Mouse (Mus musculus): Measurements from ENCODE around the gene Arhgef11.

Gene Arhgef11

DNA sequence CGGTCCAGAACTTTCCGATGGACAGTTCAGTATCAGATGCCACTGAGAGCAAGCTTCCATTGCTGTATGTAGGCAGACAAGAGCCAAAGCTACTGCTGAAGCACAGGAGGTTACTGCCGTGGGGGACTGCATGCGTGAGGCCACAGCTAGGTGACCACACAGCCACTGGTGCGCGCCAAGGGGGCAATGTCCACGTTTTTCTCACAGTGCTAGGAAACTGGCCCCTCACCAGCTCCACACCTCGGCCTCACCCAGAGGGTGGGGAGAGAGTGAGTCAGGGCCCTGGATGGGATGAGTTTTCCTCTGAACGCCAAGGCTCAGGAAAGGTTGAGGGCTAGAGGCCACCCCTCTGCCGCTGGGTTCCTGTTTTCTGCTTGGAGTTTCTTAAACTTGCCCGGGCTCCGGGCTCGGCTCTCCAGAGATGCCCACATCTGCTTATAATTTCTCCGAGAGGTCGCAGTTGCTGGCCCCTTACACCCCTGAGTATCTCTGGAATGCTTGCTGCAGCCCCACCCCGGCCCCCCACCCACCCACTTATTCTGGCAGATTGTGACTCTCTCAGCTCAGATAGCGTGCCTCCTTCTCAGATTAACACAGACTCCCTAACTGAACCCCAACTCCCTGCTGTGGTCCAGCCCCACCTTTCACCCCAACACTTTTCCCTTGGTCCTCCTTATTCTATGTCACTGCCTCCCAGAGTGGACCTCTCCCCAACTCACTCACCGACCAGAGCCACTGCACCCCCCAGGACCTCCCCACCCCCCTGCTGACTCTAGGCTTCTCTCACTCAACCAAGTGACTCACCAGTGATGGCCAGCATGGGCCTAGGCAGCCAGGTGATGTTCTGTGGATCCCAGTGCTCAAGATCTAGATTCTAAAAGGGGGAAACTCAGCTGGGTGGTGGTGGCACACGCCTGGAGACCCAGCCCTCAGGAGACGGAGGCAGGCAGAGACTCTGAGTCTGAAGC is 144.3 kb downstream of the Arhgef11 start:
- no peak for DNase-seq (ENCODE audit: low read depth, low spot score)

GRCm38 (mm10) chr3:87763202-87763601 is 145.8 kb downstream of the Arhgef11 start:
- DNase-seq (ENCODE audit: low read depth, low spot score): no peak

GRCm38 (mm10) chr3:87763683-87764289 is 146.4 kb downstream of the Arhgef11 start:
- DNase-seq (ENCODE audit: low read depth, low spot score): no peak

GRCm38 (mm10) chr3:87764506-87764905 is 147.1 kb downstream of the Arhgef11 start:
- DNase-seq (ENCODE audit: low read depth, low spot score): no peak

DNA sequence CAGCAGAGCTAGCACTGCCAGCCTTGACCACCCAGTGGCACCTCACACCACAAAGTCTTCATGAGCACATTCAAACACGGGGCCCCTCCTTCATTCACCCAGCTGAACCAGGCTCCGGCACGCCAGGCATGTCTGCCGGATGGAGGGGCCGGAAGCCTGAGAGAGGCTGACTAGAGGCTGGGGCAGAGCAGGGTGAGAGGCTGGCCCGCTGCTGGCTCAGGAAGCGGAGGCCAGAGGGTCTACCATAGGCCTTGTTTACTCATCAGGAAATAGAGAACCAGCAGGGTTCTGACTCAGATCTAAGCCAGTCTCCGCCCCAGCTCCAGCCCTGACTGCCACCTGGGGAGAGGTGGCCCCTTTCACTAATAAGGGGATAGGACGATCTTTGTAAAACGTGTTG is 147.7 kb downstream of the Arhgef11 start:
- DNase-seq (ENCODE audit: low read depth, low spot score): no peak

DNA sequence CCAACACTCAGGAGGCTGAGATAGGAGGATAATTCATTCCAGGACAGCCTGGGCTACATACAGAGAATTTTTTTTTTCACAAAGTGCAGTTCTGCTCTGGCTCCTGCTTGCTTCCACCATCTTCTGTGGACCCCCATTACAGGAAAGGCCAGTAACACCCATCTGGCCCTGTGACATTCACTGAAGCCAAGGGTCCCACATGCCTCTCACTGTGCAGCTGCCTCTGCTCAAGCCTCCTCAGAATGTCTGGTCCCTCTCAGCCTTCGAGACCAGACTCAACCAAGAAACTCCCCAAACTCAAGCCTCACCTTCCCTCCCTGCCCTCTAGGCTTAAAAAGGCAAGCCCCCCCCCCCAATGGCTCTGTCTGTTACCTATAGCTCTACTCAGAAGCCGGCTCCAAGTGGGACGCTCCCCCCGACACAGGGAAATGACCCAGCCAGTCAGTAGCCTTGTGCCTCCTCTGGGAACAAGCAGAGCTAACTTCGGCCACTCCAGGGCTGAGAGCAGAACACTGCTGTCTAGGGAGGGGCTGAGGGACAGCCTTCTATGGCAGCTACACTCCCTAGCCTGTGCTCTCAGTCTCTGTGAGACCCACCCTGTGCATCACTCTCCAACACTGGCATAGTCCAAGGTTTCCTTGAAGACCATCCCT is 148.4 kb downstream of the Arhgef11 start:
- no peak for DNase-seq (ENCODE audit: low read depth, low spot score)

DNA sequence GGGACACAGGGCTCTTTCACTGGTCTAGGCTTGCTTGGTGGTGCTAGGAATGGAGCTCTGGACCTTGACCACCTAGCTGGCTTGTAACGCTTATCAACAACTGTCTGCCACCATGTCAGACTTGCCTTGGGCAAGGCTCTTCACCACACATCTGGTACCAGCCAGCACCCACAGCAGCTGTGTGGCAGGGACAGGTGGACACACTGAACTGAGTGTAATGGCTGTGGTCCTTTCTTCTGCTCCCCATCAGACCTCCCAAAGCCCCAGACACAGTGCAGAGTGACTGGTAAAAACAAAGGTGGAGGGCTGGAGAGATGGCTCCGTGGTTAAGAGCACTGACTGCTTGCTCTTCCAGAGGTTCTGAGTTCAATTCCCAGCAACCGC is 148.9 kb downstream of the Arhgef11 start:
- no peak for DNase-seq (ENCODE audit: low read depth, low spot score)

DNA sequence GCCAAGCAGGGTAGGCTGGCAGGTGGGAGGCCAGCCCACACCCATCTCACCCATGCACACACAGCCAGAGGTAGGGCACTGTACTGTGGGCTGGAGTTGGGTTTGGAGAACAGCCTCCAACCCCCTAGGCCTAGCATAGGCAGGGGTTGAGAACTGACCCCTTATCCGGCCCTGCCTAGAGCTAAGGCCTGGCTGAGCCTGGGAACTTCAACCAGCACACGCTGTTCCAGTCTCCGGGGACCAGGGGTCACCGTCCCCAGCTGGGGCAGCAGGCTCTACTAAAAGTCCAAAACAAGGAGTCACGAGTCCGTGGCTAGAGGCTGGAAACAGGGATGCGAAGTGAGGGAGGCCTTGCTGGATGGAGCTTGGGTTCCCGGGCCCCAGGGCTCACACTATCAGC is 150.4 kb downstream of the Arhgef11 start:
- no peak for DNase-seq (ENCODE audit: low read depth, low spot score)

DNA sequence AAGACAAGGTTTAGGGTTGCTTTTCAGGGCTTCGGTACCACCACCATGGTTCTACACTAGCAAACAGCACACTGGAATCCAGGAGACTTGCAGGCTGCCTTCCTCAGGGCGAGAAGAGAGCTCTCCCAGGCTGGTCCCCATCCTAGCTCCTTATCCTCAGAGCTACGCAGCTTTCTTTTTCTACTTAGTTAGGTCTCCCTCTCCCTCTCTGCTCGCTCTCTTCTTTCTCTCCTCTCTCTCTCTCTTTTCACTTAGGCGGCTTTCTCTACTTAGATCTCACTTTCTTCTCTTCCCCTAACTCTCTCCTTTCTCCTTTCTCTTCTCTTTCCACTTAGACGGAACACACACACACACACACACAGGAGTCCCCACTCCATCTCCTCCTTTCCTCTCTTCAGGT is 151.1 kb downstream of the Arhgef11 start:
- DNase-seq (ENCODE audit: low read depth, low spot score): no peak

GRCm38 (mm10) chr3:87768844-87769243 is 151.5 kb downstream of the Arhgef11 start:
- peak; percentile 66 for DNase-seq (ENCODE audit: low read depth, low spot score)

- DNase-seq (ENCODE audit: low read depth, low spot score): no peak
These were observed 152.1 kb downstream of the Arhgef11 start for GRCm38 (mm10) chr3:87769506-87769905.

DNA sequence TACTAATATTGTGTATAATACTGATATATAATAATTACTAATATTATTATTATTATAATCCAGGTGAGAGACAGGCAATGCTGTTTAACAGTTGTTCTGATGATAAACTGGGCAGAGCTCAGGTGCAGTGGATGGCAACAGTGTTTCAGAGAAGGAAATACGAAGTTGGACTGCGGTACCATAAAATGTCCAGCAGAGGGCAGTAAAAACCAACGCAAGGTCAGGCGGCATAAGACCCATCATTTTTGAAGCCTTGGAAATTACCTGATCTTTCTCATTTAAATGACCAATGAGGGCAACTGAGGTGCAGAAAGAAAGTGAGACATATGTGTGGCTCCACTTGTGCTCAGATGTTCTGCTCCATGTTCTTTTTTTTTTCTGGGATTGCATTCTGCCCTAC is 152.9 kb downstream of the Arhgef11 start:
- DNase-seq (ENCODE audit: low read depth, low spot score): peak; percentile 60

GRCm38 (mm10) chr3:87771088-87771487 is 153.7 kb downstream of the Arhgef11 start:
- DNase-seq (ENCODE audit: low read depth, low spot score): no peak

- DNase-seq (ENCODE audit: low read depth, low spot score): no peak
These were observed 160.9 kb downstream of the Arhgef11 start for GRCm38 (mm10) chr3:87778283-87778682.

GRCm38 (mm10) chr3:87779086-87779485 is 161.7 kb downstream of the Arhgef11 start:
- no peak for DNase-seq (ENCODE audit: low read depth, low spot score)

DNA sequence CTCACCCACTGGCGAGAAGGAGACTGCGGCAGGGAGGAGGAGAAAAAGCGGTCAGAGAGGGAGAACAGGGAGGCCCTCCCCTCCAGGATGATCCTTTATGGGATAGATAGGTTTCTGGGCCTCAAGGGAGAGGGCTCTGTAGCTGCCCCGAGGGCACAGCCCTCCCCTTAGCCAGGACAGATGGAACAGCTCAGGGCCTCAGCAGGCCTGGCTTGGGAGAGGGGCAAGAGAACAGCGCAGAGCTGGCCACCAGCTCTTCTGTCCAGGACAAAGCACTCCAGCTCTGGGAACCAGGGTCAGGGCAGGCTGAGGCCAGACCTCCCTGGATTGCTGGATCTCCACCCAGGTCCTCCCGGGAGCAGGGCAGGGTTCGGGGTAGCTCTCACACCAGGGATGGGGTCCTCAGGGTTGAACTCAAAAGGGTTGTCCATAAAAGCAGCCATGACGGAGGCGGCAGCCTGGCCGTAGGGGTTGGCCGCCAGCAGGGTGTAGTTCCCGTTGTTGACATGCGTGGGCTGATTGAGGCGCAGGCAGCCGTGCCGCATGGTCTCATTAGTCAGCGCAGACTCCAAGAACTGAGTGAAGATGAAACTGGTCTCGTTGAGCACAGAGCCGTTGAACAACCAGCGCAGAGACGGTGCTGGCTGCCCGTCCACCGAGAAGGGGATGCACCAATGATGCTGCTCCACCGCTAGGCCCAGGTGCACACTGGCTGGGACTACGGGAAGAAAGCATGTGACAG is 166.1 kb downstream of the Arhgef11 start:
- DNase-seq (ENCODE audit: low read depth, low spot score): no peak

GRCm38 (mm10) chr3:87785156-87785555 is 167.8 kb downstream of the Arhgef11 start:
- no peak for DNase-seq (ENCODE audit: low read depth, low spot score)

- DNase-seq (ENCODE audit: low read depth, low spot score): no peak
These were observed 168.4 kb downstream of the Arhgef11 start for GRCm38 (mm10) chr3:87785626-87786214.

Measured in embryo, embryonic 11.5 days (tissue).